Mouse (Mus musculus) lung, adult 2 months (tissue): ENCODE measurements around the gene Rplp0. TPM values are rescaled to one million over a fixed set of nuclear protein-coding genes. Genes with fewer than 3 reads are reported as not detected.

Experiments used
- DNase-seq: peaks from one replicate; pipeline ENCODE4 v3.0.0; 2022
- H3K4me1 ChIP-seq: fragments of 200-500 bp; 2 replicates; pipeline ENCODE4 v1.6.1; 2011; ENCODE audit warnings: low read length; ENCODE audit not compliant: control insufficient read depth, insufficient read depth
- H3K4me3 ChIP-seq: fragments of 200-500 bp; replicated peaks from 2 replicates; pipeline ENCODE3; 2011; ENCODE audit warnings: low read depth, mild to moderate bottlenecking, control low read depth, low read length; ENCODE audit errors: extremely low read depth
- CTCF ChIP-seq: fragments of 200-500 bp; IDR thresholded peaks from 2 replicates; pipeline ENCODE4 v1.5.1; 2011; ENCODE audit warnings: mild to moderate bottlenecking, low read length, control low read depth; ENCODE audit not compliant: insufficient read depth
- POLR2A ChIP-seq: fragments of 200-500 bp; IDR thresholded peaks from 2 replicates; pipeline ENCODE4 v1.6.1; 2011; ENCODE audit warnings: low read depth, mild to moderate bottlenecking, control low read depth, low read length, borderline replicate concordance; ENCODE audit errors: extremely low read depth
- WGBS: fragments of 180-500 bp; shearing (Covaris S2); methylation state at CpG from one replicate; pipeline ENCODE4 v1.1.7; 2018; 5-methylcytosine and 5-hydroxymethylcytosine counted together
- polyA plus RNA-seq: library from polyadenylated mRNA; depleted of rRNA; stranded (reverse); fragments of >200 nt; gene quantifications from 2 replicates; pipeline ENCODE4 v1.2.3, GENCODE M21; 2012

Rplp0 gene
- polyA plus RNA-seq, 1 experiment = 1,185 TPM

- TF ChIP-seq POLR2A = no peak
- TF ChIP-seq CTCF = no peak
- DNase-seq = no peak
- 79% methylated on average over 17 of the region's 17 CpGs for WGBS
- Histone ChIP-seq H3K4me3 (no peak overlapping the region), H3K4me1 (peaks cover 71% of the 10 kb centered on the region)
Measured at GRCm38 (mm10) chr5:115526456-115527202, 32.6 kb upstream of the Rplp0 start.

- no peak overlapping the region for H3K4me3 ChIP-seq
- TF ChIP-seq POLR2A (no peak), CTCF (no peak)
- DNase-seq = no peak
- WGBS = 57% methylated on average over 5 of the region's 5 CpGs
- peaks cover 72% of the 10 kb centered on the region for H3K4me1 ChIP-seq
Measured at GRCm38 (mm10) chr5:115528128-115528527, 31.1 kb upstream of the Rplp0 start.

GRCm38 (mm10) chr5:115529364-115529741 lies 29.9 kb upstream of the Rplp0 start:
- no peak for DNase-seq
- 28% methylated on average over 8 of the region's 8 CpGs for WGBS
- peaks cover 61% of the 10 kb centered on the region for H3K4me1 ChIP-seq
- TF ChIP-seq POLR2A = no peak
- TF ChIP-seq CTCF = no peak
- H3K4me3 ChIP-seq = no peak overlapping the region

GRCm38 (mm10) chr5:115529742-115530446 lies 29.4 kb upstream of the Rplp0 start:
- DNase-seq = no peak
- Histone ChIP-seq H3K4me3 (no peak overlapping the region), H3K4me1 (peaks cover 63% of the 10 kb centered on the region)
- WGBS = 28% methylated on average over 7 of the region's 7 CpGs
- TF ChIP-seq CTCF (no peak), POLR2A (0 out of 2 replicates have a peak, but pooled peaks have one; percentile 13)

- peaks cover 63% of the 10 kb centered on the region for H3K4me1 ChIP-seq
- H3K4me3 ChIP-seq = no peak overlapping the region
- no peak for DNase-seq
- TF ChIP-seq CTCF (no peak), POLR2A (no peak)
- WGBS = 35% methylated on average over 8 of the region's 8 CpGs
Measured at GRCm38 (mm10) chr5:115530447-115530809, 28.8 kb upstream of the Rplp0 start.

GRCm38 (mm10) chr5:115531671-115532270 lies 27.5 kb upstream of the Rplp0 start:
- TF ChIP-seq POLR2A (no peak), CTCF (no peak)
- H3K4me1 ChIP-seq = peaks cover 58% of the 10 kb centered on the region
- WGBS = 13% methylated on average over 18 of the region's 18 CpGs
- no peak overlapping the region for H3K4me3 ChIP-seq
- peak; percentile 64 for DNase-seq

GRCm38 (mm10) chr5:115534290-115534731 lies 25.0 kb upstream of the Rplp0 start:
- TF ChIP-seq CTCF (no peak), POLR2A (no peak)
- Histone ChIP-seq H3K4me3 (no peak overlapping the region), H3K4me1 (peaks cover 65% of the 10 kb centered on the region)
- DNase-seq = no peak
- 22% methylated on average over 16 of the region's 16 CpGs for WGBS

- Histone ChIP-seq H3K4me1 (peaks cover 63% of the 10 kb centered on the region), H3K4me3 (no peak overlapping the region)
- DNase-seq = no peak
- 4% methylated on average over 8 of the region's 8 CpGs for WGBS
- TF ChIP-seq POLR2A (no peak), CTCF (no peak)
Measured at GRCm38 (mm10) chr5:115534856-115535255, 24.4 kb upstream of the Rplp0 start.

- no peak for TF ChIP-seq POLR2A
- no peak for TF ChIP-seq CTCF
- 24% methylated on average over 7 of the region's 7 CpGs for WGBS
- DNase-seq = no peak
- no peak overlapping the region for H3K4me3 ChIP-seq
- peaks cover 58% of the 10 kb centered on the region for H3K4me1 ChIP-seq
Measured at GRCm38 (mm10) chr5:115535635-115536034, 23.6 kb upstream of the Rplp0 start.
